12 mouse cellular contexts compared by ENCODE assay signal in the genomic region with DNA sequence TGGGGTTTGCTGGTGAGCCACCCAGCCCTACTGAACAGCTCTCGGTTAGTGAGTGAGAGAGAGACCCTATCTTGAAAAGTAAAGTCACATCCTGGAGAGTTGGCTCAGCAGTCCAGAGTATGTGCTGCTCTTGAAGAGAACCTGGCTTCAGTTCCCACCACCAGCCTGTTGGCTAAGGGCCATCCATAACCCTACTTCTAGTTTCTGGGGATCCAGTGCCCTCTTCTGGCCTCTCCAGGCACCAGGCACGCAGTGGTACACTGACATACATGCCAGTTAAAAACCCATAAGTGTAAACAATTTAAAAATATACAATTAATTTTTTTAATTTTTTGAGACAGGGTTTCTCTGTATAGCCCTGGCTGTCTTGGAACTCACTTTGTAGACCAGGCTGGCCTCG. TPM values are rescaled to one million over a fixed set of nuclear protein-coding genes. Genes with fewer than 3 reads are reported as not detected.
DNase-seq lines count a peak whose midpoint lies in the region; ATAC-seq and TF ChIP-seq lines count a peak whose summit lies in the region.
"Had no signal": no experiment of that assay in that cellular context is flagged by ENCODE, and none has a peak within 500 bp of the region (broad histone marks: within the 10 kb centered on the region; RNA-seq: fewer than 3 reads in every experiment).

No protein-coding gene starts in this region.

- H3K9me3 ChIP-seq in liver, embryonic 14.5 days (ENCODE audit: control insufficient read depth, low read length) = no peaks in the 10 kb centered on the region
- H3K9me3 ChIP-seq: forebrain, embryonic 10.5 days; G1E had no signal

- no peak overlapping the region for H3K9ac ChIP-seq in liver, embryonic 14.5 days (replicated peaks)

- H3K4me2 ChIP-seq in liver, embryonic 14.5 days (ENCODE audit: low read depth) = no peak overlapping the region

- 85% methylated on average over 3 of the region's 3 CpGs for WGBS in spleen, adult 2 months
- WGBS in liver, embryonic 14.5 days (ENCODE audit: insufficient replicate concordance) = 84% methylated on average over 3 of the region's 3 CpGs

- peaks cover 2% of the 10 kb centered on the region; the same call in 1 of the 2 replicates for H3K4me1 ChIP-seq in spleen, adult 2 months (ENCODE audit: control insufficient read depth, insufficient read depth, insufficient read length)
- H3K4me1 ChIP-seq in liver, embryonic 14.5 days (replicated peaks; ENCODE audit: control insufficient read depth in 2 of 2, insufficient read depth in 2 of 2, low read length in 1 of 2) = peaks cover 13 to 22% of the 10 kb centered on the region in 2 experiments

- no peak overlapping the region for H3K27ac ChIP-seq in gastrocnemius, adult 2 months
- H3K27ac ChIP-seq in spleen, adult 2 months (ENCODE audit: insufficient read depth, low read length) = no peak overlapping the region
- H3K27ac ChIP-seq in liver, embryonic 14.5 days = no peak overlapping the region
- H3K27ac ChIP-seq: forebrain, embryonic 10.5 days had no signal

- no peak for TF ChIP-seq POLR2A in spleen, adult 2 months (IDR thresholded peaks at IDR 0.05; ENCODE audit: low read depth, low read length)

- H3K36me3 ChIP-seq in spleen, adult 2 months (ENCODE audit: control insufficient read depth, insufficient read depth, low read length) = 0 out of 2 replicates have a peak, but pooled peaks cover under 1% of the 10 kb centered on the region
- H3K36me3 ChIP-seq in liver, embryonic 14.5 days (replicated peaks; ENCODE audit: control insufficient read depth, insufficient read depth, low read depth) = peaks cover 4% of the 10 kb centered on the region; the same call in 1 of the 2 replicates

- peak; percentile 20; the same call in 1 of the 2 replicates for TF ChIP-seq CTCF in gastrocnemius, adult 2 months (IDR thresholded peaks at IDR 0.05)
- peak; percentile 14; the same call in 1 of the 2 replicates for TF ChIP-seq CTCF in spleen, adult 2 months (IDR thresholded peaks at IDR 0.05; ENCODE audit: extremely low read depth, insufficient read depth, insufficient read length, insufficient replicate concordance)
- peak; percentile 68 for TF ChIP-seq CTCF in liver, embryonic 14.5 days (IDR thresholded peaks at IDR 0.05; ENCODE audit: low read depth)

- ATAC-seq in liver, embryonic 14.5 days (ENCODE audit: insufficient read depth) = no peak

- H3K4me3 ChIP-seq in gastrocnemius, adult 2 months = no peak overlapping the region
- no peak overlapping the region for H3K4me3 ChIP-seq in spleen, adult 2 months (ENCODE audit: extremely low read depth, insufficient read depth, insufficient read length)
- H3K4me3 ChIP-seq in liver, embryonic 14.5 days (ENCODE audit: insufficient read depth in 1 of 2, low read depth in 2 of 2, low read length in 2 of 2) = no peak overlapping the region
- H3K4me3 ChIP-seq: forebrain, embryonic 10.5 days had no signal

- H3K27me3 ChIP-seq in spleen, adult 2 months (ENCODE audit: control insufficient read depth, insufficient read depth, low read length) = no peaks in the 10 kb centered on the region
- H3K27me3 ChIP-seq in liver, embryonic 14.5 days (ENCODE audit: control insufficient read depth, insufficient read depth, low read length) = no peaks in the 10 kb centered on the region

- TF ChIP-seq EP300 in liver, embryonic 14.5 days (IDR thresholded peaks at IDR 0.05; ENCODE audit: low read depth) = no peak

- intact Hi-C loops in gastrocnemius, adult 2 months (cut with DNase I) = no loop called here
- intact Hi-C loops in gastrocnemius, postnatal 14 days (cut with DNase I; ENCODE audit: low total_unique reads) = loop anchor here (10.0 kb wide), 1 partner anchor 1544 kb away; no protein-coding TSS in a partner anchor

- no peak for DNase-seq in gastrocnemius, adult 2 months
- no peak for DNase-seq in gastrocnemius, postnatal 14 days
- no peak for DNase-seq in spleen, adult 2 months (ENCODE audit: low read depth in 1 of 2, low spot score in 2 of 2)
- no peak for DNase-seq in spleen, postnatal 14 days (ENCODE audit: low spot score in 2 of 2)
- no peak for DNase-seq in liver, embryonic 14.5 days (ENCODE audit: low read depth in 3 of 3, low spot score in 3 of 3)
- DNase-seq in thymus, postnatal 4 days = peak; percentile 53
- DNase-seq in urinary bladder, postnatal 36 days (ENCODE audit: low spot score in 2 of 2) = no peak
- DNase-seq in heart, adult 8-10 months (ENCODE audit: low spot score) = no peak
- DNase-seq: kidney, adult 11 months; spleen, adult 18-20 months had no signal

RNA-seq across cellular contexts. Expression of gene Ifi35, which starts 2.2 kb away (rescaled TPM):
- total RNA-seq in gastrocnemius, adult 2 months (2021) = 10 to 100 TPM in 1 of 2 experiments, 1 to 10 TPM in 1; 8.6 to 14.3 TPM
- total RNA-seq in gastrocnemius, postnatal 14 days (2021) = 1 to 10 TPM; 7.0 to 7.2 TPM
- 44.3 and 53.1 TPM in 2 replicates for polyA plus RNA-seq in spleen, adult 2 months (2012; rRNA removed)
- polyA plus RNA-seq in liver, embryonic 14.5 days (2012; rRNA removed) = 14.0 and 17.2 TPM in 2 replicates
- 21.3 and 22.1 TPM in 2 replicates for polyA plus RNA-seq in liver, embryonic 14.5 days (2014; fragmentation: Nextera tagmentation; extraction: Ambion mirVana)
- total RNA-seq in heart, adult 8-10 months (2022) = 10 to 100 TPM; 13.4 to 14.6 (median 13.9) TPM

RNA-seq across cellular contexts. Expression of gene Rpl27, which starts 8.3 kb away (rescaled TPM):
- 10 to 100 TPM; 31.9 to 49.4 TPM for total RNA-seq in gastrocnemius, adult 2 months (2021)
- total RNA-seq in gastrocnemius, postnatal 14 days (2021) = 10 to 100 TPM; 50.3 to 61.5 TPM
- 430 and 509 TPM in 2 replicates for polyA plus RNA-seq in spleen, adult 2 months (2012; rRNA removed)
- polyA plus RNA-seq in liver, embryonic 14.5 days (2012; rRNA removed) = 571 and 987 TPM in 2 replicates
- polyA plus RNA-seq in liver, embryonic 14.5 days (2014; fragmentation: Nextera tagmentation; extraction: Ambion mirVana) = 295 and 303 TPM in 2 replicates
- total RNA-seq in heart, adult 8-10 months (2022) = 10 to 100 TPM; 29.2 to 41.5 (median 39.2) TPM

RNA-seq across cellular contexts. Expression of gene Rnd2, which starts 14.4 kb away (rescaled TPM):
- total RNA-seq in gastrocnemius, adult 2 months (2021) = 1 to 10 TPM; 3.3 to 3.5 TPM
- 1 to 10 TPM; 4.0 to 4.8 TPM for total RNA-seq in gastrocnemius, postnatal 14 days (2021)
- polyA plus RNA-seq in spleen, adult 2 months (2012; rRNA removed) = 2.4 and 3.2 TPM in 2 replicates
- polyA plus RNA-seq in liver, embryonic 14.5 days (2012; rRNA removed) = 2.9 and 3.1 TPM in 2 replicates
- polyA plus RNA-seq in liver, embryonic 14.5 days (2014; fragmentation: Nextera tagmentation; extraction: Ambion mirVana) = 1.2 and 1.4 TPM in 2 replicates
- total RNA-seq in heart, adult 8-10 months (2022) = 1 to 10 TPM; 5.3 to 7.5 (median 6.2) TPM

RNA-seq across cellular contexts. Expression of gene Vat1, which starts 15.6 kb away (rescaled TPM):
- 10 to 100 TPM; 10.0 to 14.5 TPM for total RNA-seq in gastrocnemius, adult 2 months (2021)
- total RNA-seq in gastrocnemius, postnatal 14 days (2021) = 10 to 100 TPM; 27.1 to 33.6 TPM
- polyA plus RNA-seq in spleen, adult 2 months (2012; rRNA removed) = 56.9 and 59.6 TPM in 2 replicates
- polyA plus RNA-seq in liver, embryonic 14.5 days (2012; rRNA removed) = 9.1 TPM in 2 replicates
- polyA plus RNA-seq in liver, embryonic 14.5 days (2014; fragmentation: Nextera tagmentation; extraction: Ambion mirVana) = 6.8 and 6.9 TPM in 2 replicates
- total RNA-seq in heart, adult 8-10 months (2022) = 10 to 100 TPM; 20.6 to 23.2 (median 21.8) TPM

RNA-seq across cellular contexts. Expression of gene Ptges3l, which starts 25.3 kb away (rescaled TPM):
- total RNA-seq in gastrocnemius, adult 2 months (2021) = 10 to 100 TPM; 82.0 to 90.7 TPM
- total RNA-seq in gastrocnemius, postnatal 14 days (2021) = 100 to 1,000 TPM; 101 to 102 TPM
- 1.1 TPM in 2 replicates for polyA plus RNA-seq in spleen, adult 2 months (2012; rRNA removed)
- polyA plus RNA-seq in liver, embryonic 14.5 days (2012; rRNA removed) = 0.29 and 0.74 TPM in 2 replicates
- polyA plus RNA-seq in liver, embryonic 14.5 days (2014; fragmentation: Nextera tagmentation; extraction: Ambion mirVana) = 0.53 and 0.86 TPM in 2 replicates
- 10 to 100 TPM; 46.5 to 67.8 (median 61.1) TPM for total RNA-seq in heart, adult 8-10 months (2022)

Comparison
In these comparisons a context has a peak if more than half of its experiments do, and no peak if none do; other contexts are left out.
1. CTCF ChIP-seq: peak in every context shown above with its lines; median percentile 68 in liver, embryonic 14.5 days; 20 in gastrocnemius, adult 2 months; 14 in spleen, adult 2 months.